Mouse (Mus musculus) thymus, postnatal 25 days (tissue): ENCODE measurements around the gene Rfxank.

Source experiments
- DNase-seq: peaks from one replicate; pipeline ENCODE4 v3.0.0; 2022

The Rfxank gene

DNA sequence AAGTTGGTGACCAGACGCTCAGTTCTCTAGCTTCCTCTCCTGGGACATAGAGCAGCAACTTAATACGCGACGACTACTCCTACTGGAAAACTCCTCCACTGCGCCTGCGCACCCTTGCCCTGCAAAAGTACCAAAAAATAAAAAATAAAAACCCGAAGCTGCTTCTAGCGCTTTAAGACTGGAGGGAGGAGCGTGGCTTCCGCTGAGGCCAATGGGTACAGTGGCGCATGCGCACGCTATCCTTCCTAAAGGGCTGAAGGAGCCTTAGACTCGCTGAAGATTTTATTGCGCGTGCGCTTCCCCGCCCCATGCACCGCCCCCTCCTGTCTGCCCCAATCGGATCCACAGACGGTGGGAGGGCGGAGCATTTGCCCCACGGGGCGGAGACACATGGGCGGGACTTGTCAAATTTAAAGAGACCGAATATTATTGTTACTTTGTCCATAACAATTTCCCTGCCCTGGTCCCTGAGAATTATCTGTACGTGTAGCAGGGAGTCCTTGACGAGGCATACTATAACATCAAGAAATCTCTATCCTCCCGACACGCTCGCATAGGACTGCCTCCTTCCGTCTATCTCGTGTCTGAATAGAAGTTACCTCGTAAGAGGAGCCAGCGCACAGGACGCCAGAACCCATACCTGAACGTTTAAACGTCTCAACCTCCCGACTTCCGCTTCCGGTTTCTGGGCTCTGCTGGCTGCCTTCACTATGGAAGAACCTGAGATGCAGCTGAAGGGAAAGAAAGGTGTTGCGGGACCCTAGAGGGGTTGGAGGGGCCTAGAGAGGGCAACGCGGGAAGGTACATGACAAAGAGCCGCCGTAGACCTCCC is at the start of gene Rfxank, which contains the start of the genes Borcs8 and Mef2b:
TSS of gene Rfxank (minus strand) at position 129 of the 832 bp plus-strand sequence.
TSS of gene Borcs8 (plus strand) at position 474 of the 832 bp plus-strand sequence.
TSS of gene Mef2b (plus strand) at position 686 of the 832 bp plus-strand sequence.
- DNase-seq = peak; percentile 99

DNA sequence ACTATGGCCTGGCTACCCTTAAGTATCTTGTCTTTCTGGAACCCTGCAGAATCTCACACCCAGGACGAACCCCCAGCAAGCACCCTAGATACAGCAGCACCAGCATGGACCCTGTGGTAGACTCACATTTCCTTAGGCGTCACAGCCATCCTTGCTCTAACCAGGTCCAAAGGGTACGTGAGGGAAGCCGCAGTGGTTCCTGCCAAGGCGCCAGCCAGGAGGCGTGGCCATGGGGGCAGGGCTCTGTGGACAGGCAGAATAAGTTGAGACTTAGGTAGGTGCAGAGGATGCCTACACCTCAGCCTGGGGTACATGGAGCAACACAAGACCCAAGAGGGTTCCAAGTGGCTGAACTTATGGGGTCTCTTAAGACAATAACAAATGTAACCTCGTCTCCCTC is 49.8 kb upstream of the Rfxank start:
- no peak for DNase-seq

DNA sequence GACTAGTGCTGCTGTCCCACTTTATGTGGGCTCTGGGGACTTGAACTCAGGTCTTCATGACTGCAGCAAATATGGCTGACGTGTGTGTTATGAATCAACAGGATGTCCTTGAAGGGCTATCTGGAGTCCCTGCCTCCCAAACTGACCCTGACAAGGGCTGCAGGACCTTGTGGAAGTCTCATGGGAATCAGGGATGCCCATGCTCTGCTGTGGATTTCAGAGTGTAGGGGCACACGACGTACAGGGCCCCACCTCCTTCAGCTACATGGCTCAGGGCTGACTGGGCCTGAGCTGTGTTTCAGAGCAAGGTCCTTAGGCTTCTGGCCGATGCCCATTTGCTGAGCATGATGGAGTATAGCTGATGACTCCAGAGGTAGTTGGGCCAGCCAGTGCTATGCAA is 44.2 kb upstream of the Rfxank start:
- DNase-seq = no peak

DNA sequence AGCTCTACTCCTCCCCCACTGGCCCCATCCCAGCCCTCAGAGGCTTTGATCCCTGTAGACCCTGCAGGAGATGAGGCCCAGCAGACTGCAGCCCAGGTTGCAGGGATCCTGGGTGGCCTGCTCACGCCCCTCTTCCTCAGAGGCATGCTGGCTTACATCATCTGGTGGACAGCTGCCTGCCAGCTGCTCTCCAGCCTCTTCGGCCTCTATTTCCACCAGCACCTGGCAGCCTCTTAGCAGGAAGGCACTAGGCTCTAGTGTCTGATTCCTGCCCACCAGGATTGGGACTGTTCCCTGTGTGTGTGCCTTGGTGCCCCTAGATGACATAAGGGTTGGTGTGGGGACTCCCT is 42.9 kb upstream of the Rfxank start:
- no peak for DNase-seq

DNA sequence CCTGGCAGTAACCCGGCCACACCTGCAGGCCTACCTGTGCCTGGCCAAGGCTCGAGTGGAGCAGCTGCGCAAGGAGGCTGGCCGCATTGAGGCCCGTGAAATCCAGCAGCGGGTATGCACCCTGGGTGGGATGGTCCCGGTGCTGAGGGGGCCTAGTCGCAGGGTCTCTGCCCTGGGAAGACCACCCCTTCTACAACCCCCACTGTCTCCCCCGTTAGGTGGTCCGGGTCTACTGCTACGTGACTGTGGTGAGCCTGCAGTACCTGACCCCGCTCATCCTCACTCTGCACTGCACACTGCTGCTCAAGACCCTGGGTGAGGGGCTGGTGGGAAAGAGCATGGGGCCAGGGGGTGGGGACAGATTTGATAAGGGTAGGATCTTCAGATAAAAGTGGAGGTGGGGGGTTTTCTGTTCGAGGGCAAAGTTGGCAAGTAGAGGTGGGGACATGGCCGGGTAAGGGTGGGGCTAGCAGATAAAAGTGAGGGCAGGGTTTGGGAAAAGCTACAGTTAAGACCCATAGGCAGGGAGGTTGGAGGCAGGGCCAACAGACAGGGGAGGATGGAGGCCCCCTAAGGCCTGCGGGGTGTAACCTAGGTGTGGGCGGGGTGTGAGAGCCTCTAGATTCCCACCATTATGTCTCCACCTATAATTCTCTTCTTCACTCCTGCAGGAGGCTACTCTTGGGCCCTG is 42.4 kb upstream of the Rfxank start:
- no peak for DNase-seq

DNA sequence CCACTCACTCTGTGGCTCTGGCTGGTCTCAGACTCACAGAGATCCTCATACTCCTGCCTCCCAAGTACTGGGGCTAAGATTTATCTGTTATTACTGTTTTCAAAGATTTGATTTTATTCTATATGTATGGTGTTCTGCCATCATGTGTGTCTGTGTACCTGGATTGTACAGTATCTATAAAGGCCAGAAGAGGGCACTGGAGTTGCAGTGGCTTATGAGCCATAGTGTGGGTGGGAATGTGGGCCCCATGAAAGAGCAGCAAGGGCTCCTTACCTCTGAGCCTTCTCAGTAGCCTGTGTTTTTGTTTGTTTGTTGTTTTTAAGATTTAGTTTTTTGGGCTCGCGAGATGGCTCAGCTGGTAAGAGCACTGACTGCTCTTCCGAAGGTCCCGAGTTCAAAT is 40.1 kb upstream of the Rfxank start:
- no peak for DNase-seq

DNA sequence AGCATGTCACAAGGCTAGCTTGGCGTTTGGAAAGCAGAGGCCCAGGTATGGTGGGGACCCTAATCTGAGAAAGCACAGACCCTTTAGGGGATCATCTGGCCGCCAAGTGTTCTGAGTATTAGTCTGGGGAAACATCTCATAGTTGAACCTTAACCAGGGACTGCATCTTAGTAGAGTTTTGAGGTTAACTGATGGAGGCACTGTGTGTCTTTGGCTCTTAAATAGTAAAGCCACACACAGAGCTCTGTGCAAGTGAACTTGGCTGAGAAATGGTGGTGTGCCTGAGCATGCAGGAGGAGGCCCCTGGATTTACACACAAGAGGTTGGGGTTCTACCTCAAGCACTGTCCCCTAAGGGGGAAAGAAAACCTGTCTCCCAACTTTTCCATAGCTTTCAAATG is 39.3 kb upstream of the Rfxank start:
- no peak for DNase-seq

DNA sequence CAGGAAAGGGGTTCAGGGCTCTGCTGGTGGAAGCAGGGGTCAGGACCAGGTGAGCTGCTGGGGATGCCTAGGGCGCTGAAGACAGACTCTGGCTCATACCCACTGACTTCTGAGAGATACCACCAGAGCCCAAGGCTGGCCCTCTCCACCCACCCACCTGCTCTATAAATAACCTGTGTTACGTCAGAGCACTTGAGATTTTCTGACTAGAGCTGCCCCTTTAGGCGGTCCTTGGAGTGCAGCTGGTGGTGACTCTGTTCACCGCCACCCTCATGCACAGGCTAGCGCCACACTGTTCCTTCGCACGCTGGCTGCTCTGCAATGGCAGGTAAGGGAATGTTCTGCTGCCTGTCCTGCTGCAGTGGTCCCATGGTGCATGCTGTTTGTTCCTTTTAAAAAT is 35.1 kb upstream of the Rfxank start:
- DNase-seq = no peak

DNA sequence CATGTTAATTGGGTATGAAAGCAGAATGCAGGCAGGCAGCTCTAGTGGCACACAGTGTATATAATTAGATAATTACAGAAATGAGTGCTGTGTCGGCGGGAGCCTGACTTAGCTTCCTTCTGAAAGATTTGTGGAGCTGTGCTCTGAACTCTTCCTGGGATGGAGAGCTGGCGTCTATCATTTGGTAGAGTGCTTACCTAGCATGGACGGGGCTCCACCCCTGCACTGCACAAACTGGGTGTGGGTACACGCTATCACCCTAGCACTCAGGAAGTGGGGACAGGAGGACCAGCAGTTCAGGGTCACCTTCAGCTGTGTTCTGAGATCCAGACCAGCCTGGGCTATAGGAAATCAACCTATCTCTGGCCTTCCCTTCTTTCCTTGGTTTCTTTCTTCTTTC is 34.4 kb upstream of the Rfxank start:
- DNase-seq = no peak

DNA sequence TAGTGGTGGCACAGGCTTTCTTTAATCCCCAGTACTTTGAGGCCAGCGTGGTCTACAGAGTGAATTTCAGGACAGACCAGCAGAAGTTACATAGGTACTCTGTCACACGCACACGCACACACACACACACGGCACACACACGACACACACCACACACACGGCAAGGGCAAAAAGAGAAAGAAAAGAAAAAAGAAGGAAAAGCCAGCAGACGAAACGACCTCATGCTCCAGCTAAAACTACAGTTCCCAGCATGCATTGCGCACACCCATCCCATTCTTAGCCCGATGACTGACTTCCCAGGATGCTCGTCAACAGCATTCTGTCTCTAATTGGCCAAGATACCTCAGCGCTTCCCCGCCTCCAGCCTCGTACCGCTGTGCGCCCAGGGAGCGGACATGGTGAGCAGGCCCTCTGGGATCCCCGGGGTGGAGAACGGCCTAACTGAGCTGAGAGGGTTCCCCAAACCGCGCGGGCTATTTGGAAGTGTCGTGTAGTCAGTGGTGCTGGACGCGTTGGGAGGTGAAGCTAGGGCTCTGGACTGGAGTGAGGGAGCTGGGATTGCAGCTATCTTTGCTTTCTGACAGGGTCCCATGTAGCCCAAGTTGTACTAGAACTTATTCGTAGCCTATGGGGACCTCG is 33.2 kb upstream of the Rfxank start, which contains the start of gene Tmem161a:
TSS of gene Tmem161a (plus strand) at position 314 of the 639 bp plus-strand sequence.
- peak; percentile 89 for DNase-seq

DNA sequence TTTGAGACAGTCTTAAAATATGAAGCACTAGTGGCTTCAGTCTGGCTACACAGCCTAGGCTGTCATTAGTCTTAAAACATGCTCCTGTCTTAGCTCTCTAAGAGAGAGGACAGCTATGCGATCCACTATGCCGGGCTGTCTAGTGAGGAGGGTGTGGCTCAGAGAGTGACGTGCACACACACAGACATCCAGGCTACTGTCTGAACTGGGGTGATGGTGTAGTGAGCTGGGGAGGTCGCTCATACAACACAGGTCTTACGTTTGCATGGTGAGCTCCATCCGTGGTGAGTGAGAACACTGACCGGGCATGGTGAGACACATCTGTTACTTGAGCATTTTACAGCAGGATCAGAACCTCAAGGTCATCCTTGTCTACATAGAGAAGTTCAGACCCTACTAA is 32.3 kb upstream of the Rfxank start:
- DNase-seq = no peak

DNA sequence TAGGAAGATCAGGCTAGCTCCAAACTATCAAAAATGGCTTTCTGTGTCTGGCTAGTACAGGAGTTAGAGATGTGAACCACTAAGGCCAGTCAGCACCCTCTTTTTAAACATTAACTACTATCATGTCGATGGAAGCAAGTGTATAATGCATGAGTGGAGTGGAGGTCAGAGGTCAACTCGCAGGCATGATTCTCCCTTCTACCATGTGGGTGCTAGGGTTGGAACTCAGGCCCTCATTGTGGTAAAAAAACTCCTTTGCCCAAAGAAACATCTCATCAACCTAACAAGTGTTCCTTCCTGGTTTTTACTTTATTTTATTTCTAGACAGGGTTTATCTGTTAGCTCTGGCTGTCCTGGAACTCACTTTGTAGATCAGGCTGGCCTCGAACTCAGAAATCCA is 31.8 kb upstream of the Rfxank start:
- no peak for DNase-seq

DNA sequence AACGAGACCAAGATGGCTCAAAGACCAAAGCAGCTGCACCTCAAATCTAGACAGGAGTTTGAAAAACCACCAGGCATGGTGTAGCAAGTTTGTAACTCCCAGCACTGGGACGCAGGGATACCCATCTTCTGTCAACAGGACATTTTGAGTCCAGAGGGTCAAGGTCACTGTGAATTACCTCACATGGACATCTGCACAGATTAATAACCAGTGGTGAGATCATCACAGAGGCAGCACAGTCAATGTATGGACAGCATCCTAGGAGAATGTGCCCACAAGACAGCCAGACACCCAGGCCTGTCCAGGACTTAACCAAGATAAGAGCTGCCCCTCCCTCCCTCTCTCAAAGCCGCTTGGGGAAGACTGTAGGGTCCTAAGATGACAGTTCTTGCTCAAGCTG is 31.2 kb upstream of the Rfxank start:
- DNase-seq = no peak

DNA sequence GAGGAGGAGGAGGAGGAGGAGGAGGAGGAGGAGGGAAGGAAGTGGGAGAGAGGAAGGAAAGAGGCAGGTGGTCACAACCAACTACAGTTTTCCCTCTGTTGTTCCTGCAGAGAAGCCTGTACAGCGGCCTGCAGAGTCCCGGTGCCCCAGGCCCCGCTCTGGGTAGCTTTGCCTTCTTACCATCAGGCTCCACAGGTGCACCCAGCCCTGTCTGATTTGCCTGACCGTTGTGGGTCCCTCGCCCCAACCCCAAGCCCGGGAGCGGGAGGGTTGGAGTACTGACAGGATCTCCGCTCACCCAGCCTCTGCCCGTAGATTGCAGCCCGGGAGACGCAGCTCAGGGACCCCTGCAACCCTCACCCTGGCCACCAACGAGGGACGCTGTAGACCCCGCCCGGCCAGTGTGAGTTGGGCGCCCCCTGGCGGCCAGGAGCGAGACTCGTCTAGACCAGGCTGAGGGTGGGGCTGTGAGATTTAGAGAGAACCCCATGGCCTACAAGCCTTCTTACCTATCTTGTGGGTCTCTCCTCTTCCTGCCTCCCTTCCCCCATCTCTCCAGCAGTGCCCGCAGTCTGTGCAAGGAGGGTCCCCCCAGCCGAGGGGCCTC is 27.7 kb upstream of the Rfxank start:
- DNase-seq = peak; percentile 86

DNA sequence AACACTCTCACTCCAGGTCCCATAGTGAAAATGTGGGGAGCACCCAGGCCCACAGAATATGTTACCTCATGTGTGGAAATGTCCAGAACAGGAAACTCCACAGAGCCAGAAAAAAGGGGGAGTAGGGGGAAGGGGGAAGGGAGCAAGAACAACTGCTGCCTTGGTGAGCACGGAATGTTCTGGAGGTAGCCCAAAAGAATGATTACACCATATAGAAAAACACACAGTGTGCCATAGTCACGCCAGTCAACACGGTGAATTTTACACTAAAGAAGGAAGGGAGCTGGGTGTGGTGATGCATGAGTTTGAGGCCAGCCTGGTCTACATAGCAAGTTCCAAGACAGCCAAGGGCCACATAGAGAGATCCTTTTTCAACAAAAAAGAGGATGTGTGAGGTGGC is 24.4 kb upstream of the Rfxank start:
- DNase-seq = no peak

DNA sequence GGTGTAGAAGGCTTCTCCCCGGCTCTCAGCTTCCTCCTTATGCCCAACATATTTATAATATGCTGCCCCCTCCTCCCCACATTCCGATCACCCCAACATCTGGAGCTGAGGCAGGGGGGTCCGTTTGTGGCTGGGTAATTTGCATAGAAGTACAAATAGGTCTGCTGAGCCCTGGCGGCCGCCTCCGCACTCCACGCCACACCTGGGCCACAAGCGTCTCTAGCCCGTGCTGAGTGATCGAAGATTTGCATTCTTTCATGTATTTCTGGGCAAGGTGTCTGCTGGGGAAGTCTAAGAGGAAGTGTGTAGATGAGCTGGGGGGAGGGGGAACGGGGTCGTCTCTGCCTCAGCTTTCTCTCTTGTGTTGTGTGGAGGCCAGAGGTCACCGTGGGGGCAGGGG is 21.1 kb upstream of the Rfxank start:
- peak; percentile 55 for DNase-seq

DNA sequence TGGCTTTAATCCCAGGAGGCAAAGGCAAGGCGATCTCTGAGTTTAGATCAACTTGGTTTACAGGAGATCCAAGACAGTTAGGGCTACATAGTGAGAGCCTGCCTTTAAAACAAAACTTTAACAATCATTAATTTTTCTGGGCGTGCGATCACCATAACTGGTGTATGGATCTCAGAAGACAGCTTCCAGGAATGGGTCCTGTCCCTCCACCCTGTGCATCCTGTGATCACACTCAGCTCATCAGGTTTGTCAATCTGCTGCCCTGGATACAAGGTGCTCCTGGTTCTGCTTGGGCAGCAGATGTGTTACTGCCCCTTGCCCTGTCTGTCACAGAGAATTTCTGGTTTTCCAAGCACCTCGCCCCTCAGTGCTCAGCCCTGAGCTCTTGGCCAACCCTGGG is 20.3 kb upstream of the Rfxank start:
- no peak for DNase-seq

DNA sequence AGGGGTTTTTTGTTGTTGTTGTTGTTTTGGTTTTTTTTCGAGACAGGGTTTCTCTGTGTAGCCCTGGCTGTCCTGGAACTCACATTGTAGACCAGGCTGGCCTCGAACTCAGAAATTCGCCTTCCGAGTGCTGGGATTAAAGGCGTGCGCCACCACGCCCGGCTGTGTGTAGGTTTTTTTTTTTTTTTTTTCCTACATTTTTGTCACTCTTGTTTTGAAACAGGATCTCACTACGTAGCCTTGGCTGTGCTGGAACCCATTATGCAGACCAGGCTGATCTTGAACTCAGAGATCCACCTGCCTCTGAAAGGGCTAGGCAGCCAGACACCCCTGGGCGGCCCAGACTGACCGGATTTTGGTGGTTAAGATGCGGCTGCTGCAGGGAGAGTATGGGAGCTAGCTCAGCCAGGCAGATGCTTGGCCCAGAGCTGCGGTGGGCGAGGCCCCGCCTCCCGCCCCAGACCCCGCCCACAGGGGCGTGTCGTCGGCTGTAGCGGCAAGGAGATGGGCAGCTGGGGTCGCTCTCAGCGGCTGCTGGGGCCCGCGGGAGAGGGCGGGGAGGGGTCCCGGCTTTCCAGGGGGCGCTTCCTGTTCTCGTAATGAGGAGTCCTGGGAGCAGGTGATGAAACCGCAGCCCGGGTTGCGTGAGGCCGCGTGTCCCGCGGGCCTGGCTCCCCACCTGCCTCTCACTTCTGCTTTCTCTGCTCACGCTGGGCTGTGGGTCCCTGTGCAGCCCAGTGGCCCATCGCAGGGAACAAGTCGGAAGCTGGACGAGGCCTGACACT is 19.3 kb upstream of the Rfxank start:
- DNase-seq = peak; percentile 92

DNA sequence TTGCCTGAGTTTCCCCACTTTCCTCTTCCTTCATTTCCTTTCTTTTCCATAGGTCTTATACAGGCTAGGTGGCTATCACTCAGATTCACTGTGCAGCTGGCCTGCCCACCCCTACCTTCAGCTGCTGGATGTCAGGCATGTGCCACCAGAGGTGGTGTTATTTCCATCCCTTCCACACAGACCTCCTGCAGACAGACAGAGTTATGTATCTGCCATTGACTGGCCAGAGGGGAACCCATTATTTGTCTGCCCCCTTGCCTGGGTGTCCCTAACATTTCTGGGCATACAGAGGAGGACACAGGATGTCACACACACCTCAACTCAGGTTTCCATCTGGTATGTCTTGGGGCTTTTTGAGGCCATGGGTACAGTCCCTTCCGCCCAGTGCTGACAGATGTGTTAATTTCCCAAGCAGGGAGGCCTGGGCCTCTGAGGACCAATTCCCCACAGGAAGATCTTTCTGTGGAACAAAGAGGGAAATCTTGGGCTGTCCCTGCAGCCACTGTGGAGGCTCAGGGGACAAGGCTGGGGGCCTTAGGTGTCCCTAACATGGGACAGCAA is 18.4 kb upstream of the Rfxank start:
- no peak for DNase-seq

DNA sequence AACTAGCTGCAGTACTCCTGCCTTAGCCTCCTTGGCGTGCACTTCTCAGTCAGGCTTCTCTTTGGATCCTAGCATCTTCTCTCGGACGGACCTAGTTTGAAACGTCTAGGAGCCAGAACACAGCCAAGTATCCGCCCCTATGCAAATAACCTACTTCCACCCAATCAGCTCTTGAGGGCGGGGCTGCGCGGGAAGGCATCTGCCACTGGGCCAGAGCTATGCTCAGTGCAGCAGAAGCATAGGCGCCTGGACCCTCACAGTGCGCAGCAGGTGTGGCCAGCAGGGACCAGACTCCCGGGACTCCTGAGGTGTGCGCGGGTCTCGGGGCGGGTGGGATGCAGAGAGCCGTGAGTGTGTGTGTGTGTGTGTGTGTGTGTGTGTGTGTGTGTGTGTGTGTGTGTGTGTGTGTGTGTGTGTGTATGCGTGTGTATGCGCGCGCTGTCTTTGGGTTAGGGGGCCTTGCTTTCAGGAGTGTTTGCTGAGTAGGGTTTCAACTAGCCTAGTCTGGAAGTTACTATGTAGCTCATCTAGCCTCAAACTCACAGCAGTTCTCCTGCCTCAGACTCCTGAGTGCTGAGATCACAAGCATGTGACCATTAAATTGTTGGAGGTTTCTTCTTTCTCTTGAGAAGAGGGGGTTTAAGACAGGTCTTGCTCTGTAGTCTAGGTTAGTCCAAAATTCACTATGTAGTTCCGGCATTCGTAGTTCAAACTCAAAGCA is 13.7 kb upstream of the Rfxank start:
- DNase-seq = peak; percentile 83

DNA sequence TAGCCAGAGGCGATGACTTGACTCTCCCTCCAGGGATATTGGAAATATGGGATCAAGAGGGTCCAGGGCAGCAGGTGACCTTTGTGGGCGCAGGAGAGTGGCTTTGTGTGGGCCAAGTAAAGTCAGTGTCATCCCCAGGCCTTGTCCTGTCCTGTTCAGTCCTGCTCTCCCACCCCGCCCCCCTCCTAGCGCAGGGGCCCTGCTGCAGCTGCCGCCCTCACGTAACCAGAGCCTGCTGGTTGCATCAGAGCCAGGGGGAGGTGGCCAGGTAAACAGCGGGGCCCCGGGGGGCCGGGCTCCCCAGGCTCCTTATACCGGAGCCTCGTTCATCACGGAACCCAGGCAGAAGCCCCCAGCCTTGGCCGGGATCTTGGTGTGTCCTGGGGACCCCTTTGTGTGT is 11.2 kb upstream of the Rfxank start:
- no peak for DNase-seq
